Mouse (Mus musculus) cortical plate, adult 2 months (tissue): Measurements from ENCODE around the gene Pls3. TPM values are rescaled to one million over a fixed set of nuclear protein-coding genes. Genes with fewer than 3 reads are reported as not detected.
A peak's percentile ranks its signal among the peaks of the same experiment; 100 is the strongest.
"Not testable (repeated sequence)": the region's sequence is repeated elsewhere in the genome, so short reads cannot be mapped to it uniquely, and the experiment has no call there.

Experiments
- H3K27ac ChIP-seq: fragments of 200-500 bp; 2 replicates; pipeline ENCODE4 v1.5.1; 2012; ENCODE audit warnings: low read length, control low read depth, inconsistent platforms; ENCODE audit not compliant: insufficient read depth
- H3K4me1 ChIP-seq: fragments of 200-500 bp; 2 replicates; pipeline ENCODE4 v1.6.1; 2011; ENCODE audit warnings: low read length; ENCODE audit not compliant: control insufficient read depth, insufficient read depth
- H3K4me3 ChIP-seq: fragments of 200-500 bp; 2 replicates; pipeline ENCODE4 v1.5.1; 2011; ENCODE audit warnings: mild to moderate bottlenecking, low read length, control low read depth; ENCODE audit not compliant: insufficient read depth
- CTCF ChIP-seq: fragments of 200-500 bp; IDR thresholded peaks from 2 replicates; pipeline ENCODE4 v1.5.1; 2011; ENCODE audit warnings: mild to moderate bottlenecking, control low read depth, low read length; ENCODE audit not compliant: insufficient read depth; ENCODE audit errors: extremely low read depth
- POLR2A ChIP-seq: fragments of 200-500 bp; IDR thresholded peaks from 2 replicates; pipeline ENCODE4 v1.6.1; 2011; ENCODE audit warnings: mild to moderate bottlenecking, low read length, control low read depth; ENCODE audit not compliant: insufficient read depth; ENCODE audit errors: extremely low read depth
- polyA plus RNA-seq: library from polyadenylated mRNA; depleted of rRNA; stranded (reverse); fragments of >200 nt; gene quantifications from 2 replicates; pipeline ENCODE4 v1.2.3, GENCODE M21; 2012

Pls3 gene
- polyA plus RNA-seq, 1 experiment: 80.1 TPM

DNA sequence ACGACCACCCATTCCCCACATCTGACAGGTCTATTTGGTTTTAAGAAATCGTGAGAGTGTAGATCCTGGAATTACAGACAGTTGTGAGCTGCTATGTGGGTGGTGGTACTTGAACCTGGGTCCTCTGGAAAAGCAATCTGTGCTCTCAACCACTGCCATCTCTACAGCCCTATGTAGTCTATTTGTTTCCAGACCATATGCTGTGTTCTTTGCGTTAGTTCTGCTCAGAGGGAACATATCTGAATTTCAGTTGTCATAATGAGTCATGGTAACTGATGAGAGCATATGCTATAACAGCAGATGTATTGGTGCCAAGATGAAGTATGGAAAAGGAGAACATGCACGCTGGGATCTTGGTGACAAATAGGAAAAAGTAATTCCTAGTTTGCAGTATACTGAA is 60.9 kb downstream of the Pls3 start:
- Histone ChIP-seq H3K27ac (no peak overlapping the region; the same call in 1 of the 2 replicates), H3K4me3 (no peak overlapping the region), H3K4me1 (no peaks in the 10 kb centered on the region)
- no peak for TF ChIP-seq POLR2A
- TF ChIP-seq CTCF: no peak

DNA sequence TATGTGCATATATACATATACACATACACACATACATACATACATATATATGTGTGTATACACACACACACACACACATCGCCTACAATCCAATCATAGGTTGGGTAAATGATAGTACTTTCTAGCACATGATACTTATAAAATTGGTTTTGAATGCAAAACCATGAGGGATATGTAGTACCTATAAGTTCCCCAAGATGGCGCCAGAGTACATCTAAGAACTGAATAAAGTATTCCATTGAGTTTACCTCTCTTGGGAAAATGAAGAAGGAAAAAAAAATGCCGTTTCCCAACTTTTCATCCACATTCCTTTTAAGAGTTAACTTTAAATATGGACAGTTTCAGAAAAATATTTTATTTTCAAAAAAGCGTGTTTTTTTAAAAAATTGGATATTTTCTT is 78.4 kb downstream of the Pls3 start:
- Histone ChIP-seq H3K27ac (no peak overlapping the region), H3K4me1 (no peaks in the 10 kb centered on the region), H3K4me3 (no peak overlapping the region)
- TF ChIP-seq POLR2A: no peak
- TF ChIP-seq CTCF: no peak

DNA sequence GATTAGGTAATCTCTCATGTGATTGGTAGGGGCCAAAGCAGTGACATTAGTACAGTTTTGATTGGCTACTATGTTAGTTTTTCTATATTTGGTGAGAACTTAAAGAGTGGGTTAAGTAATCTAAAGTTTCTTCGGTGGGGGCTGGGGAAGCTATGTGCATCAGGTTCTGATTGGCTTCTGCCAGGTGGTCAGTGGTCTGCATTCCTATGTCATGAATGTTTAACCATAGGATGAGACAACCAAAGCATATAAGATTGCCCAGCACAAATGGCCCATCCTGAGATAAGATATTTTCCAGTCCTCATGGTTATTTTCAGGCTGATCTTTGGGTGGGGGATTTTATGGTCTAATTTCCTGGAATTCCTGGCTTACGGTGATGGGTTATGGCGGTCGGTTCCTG is 95.2 kb downstream of the Pls3 start:
- Histone ChIP-seq H3K27ac (no peak overlapping the region), H3K4me3 (no peak overlapping the region), H3K4me1 (no peaks in the 10 kb centered on the region)
- no peak for TF ChIP-seq POLR2A
- no peak for TF ChIP-seq CTCF

DNA sequence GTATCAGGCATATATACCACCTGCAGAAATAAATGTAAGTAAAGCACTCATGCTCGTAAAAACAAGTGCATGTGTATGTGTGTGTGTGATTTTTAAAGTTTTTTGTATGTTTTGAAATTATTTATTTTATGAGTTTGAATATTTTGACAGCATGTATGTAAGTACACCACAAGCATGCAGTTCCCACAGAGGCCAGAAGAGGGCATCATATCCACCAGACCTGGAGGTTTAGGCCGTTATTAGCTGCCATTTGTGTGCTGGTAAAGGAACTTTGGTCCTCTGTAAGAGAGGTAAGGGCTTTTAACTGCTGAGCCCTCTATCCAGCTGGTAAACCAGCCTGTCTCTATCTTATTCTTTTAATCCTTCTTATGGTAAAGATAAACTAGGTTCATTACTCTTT is 97.5 kb downstream of the Pls3 start:
- H3K4me1 ChIP-seq: no peaks in the 10 kb centered on the region
- no peak overlapping the region for H3K27ac ChIP-seq
- H3K4me3 ChIP-seq: no peak overlapping the region
- no peak for TF ChIP-seq POLR2A
- no peak for TF ChIP-seq CTCF

DNA sequence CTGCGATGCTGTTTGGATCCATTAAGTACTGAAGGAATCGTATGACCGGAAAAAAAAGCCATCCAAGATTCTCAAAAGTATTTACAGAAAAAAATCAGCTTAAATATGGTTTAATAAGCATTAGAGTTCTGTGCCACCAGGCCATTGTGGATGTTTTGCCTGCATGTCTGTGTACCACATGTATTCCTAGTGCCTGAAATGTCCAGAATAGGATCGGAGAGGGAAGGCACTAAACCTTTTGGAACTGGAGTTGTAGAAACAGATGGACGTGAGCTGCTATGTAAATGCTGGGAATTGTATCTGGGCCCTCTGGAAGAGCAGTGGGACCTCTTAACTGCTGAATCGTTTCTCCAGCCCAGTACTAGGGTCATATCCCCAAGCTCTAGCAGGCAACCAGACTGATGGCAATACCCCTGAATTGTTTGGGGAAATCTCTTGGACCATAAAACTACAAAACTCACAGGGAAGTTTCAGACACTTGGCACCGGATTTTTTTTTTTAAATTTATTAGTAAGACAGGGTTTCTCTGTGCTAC is 110.1 kb downstream of the Pls3 start:
- H3K4me3 ChIP-seq: peak overlapping the region; percentile 80
- no peaks in the 10 kb centered on the region; the same call in none of the 2 replicates for H3K4me1 ChIP-seq
- no peak overlapping the region for H3K27ac ChIP-seq
- TF ChIP-seq POLR2A: no peak
- TF ChIP-seq CTCF: no peak

DNA sequence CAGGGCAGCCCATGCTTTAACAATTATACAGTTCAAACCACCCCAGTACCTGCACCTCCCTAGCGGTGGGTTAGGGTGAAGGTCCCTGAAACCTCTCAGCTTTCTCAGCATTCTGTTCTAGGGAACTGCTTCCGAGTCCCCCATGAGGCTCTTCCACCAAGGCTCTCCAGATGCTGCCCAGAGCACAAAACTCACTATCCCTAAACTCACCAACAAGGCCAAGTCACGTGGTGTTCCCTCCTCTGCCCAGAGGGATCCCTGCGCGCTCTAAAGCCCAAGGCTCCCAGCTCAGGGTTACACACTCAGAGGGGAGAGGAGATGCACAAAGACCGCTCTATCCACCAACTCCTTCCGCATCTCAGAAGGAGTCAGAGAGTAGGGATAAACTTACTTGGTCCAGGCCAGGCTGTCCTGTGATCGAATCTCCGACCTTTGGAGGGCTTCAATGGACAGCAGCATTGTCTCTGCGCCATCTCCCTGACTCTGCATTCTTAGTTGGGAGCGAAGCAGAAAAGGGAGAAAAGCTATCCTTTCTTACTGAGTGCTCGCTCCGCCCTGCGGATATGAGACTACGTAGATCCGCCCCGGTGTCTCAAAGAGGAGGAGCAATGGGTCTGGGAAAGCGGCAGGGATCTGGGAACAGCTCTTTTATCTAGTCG is 110.7 kb downstream of the Pls3 start:
- 0 out of 2 replicates have a peak overlapping the region, but pooled peaks have one; percentile 15 for H3K27ac ChIP-seq
- H3K4me1 ChIP-seq: no peaks in the 10 kb centered on the region; the same call in none of the 2 replicates
- peak overlapping the region; percentile 80 for H3K4me3 ChIP-seq
- TF ChIP-seq CTCF: no peak
- TF ChIP-seq POLR2A: peak; percentile 87

DNA sequence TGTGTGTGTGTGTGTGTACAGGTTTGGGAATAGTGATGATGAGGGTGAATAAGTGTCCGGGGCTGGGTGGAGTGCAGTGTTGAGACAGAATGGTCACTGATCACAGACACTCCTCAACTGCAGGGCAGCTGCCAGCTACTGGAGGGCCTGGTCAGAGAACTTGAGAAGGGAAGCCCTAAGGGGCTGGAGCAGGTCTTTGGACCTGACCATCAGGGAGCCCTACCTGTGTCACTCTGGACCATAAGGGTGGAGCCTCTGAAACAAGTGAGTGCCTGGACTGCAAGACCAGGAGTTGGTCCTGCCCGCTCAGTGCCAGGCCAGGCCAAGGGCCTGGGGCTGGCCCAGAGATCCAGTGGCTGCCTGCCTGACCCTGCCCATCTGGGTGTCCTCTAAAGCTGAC is 115.5 kb downstream of the Pls3 start:
- not testable (repeated sequence) for H3K4me3 ChIP-seq, H3K4me1 ChIP-seq, H3K27ac ChIP-seq

DNA sequence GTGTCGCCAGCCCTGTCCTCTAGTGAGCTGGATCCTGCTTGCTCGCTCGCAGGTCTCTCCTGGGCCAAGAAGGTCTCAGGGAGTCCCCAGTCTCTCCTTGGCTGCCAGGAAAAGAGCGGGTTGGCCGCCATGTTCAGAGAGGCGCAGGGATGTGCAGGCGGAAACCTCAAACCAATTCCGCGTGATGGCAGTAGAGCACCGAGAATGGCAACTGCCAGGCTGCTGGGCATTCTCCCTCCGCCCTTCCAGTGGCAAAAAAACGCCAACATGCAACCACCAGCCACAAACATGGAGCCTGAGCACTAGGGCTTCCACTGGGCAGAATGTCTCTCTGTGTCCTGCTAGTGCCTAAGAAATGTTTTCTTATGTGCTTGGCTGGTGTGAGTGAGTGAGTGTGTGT is 115.9 kb downstream of the Pls3 start:
- not testable (repeated sequence) for H3K27ac ChIP-seq, H3K4me3 ChIP-seq

DNA sequence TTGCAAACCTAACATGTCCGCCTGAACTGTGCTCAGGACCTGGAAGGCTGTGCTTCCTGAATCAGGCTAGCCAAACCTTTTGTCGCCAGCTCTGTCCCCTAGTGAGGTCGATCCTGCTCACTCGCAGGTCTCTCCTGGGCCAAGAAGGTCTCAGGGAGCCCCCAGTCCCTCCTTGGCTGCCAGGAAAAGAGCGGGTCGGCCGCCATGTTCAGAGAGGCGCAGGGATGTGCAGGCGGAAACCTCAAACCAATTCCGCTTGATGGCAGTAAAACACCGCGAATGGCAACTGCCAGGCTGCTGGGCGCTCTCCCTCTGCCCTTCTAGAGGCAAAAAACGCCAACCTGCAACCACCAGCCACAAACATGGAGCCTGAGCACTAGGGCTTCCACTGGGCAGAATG is 117.0 kb downstream of the Pls3 start:
- not testable (repeated sequence) for H3K4me3 ChIP-seq, H3K4me1 ChIP-seq, H3K27ac ChIP-seq

More for the DNA sequence above, 115.9 kb downstream of the Pls3 start:
- H3K4me1 ChIP-seq: not testable (repeated sequence)

DNA sequence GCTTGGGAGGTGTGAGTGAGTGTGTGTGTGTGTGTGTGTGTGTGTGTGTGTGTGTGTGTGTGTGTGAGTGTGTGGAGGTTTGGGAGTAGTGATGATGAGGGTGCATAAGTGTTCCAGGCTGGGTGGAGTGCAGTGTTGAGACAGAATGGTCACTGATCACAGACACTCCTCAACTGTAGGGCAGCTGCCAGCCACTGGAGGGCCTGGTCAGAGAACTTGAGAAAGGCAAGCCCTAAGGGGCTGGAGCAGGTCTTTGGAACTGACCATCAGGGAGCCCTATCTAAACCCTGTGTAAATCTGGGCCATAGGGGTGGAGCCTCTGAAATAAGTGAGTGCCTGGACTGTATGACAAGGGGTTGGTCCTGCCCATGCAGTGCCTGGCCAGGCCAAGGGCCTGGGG is 120.5 kb downstream of the Pls3 start:
- not testable (repeated sequence) for H3K27ac ChIP-seq, H3K4me3 ChIP-seq, H3K4me1 ChIP-seq

DNA sequence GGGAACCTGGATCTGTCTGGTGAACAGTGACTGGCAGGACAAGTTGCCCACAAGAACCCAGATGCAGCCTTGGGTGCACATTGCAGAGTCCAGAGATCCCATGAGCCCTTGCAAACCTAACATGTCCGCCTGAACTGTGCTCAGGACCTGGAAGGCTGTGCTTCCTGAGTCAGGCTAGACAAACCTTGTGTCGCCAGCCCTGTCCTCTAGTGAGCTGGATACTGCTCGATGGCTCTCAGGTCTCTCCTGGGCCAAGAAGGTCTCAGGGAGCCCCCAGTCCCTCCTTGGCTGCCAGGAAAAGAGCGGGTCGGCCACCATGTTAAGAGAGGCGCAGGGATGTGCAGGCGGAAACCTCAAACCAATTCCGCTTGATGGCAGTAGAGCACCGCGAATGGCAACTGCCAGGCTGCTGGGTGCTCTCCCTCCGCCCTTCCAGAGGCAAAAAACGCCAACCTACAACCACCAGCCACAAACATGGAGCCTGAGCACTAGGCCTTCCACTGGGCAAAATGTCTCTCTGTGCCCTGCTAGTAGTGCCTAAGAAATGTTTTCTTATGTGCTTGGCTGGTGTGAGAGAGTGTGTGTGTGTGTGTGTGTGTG is 124.8 kb downstream of the Pls3 start:
- H3K27ac ChIP-seq, H3K4me1 ChIP-seq: not testable (repeated sequence)

DNA sequence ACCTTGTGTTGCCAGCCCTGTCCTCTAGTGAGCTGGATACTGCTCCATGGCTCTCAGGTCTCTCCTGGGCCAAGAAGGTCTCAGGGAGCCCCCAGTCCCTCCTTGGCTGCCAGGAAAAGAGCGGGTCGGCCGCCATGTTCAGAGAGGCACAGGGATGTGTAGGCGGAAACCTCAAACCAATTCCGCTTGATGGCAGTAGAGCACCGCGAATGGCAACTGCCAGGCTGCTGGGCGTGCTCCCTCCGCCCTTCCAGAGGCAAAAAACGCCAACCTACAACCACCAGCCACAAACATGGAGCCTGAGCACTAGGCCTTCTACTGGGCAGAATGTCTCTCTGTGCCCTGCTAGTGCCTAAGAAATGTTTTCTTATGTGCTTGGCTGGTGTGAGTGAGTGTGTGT is 125.7 kb downstream of the Pls3 start:
- not testable (repeated sequence) for H3K27ac ChIP-seq, H3K4me1 ChIP-seq, H3K4me3 ChIP-seq

More for the DNA sequence above, 124.8 kb downstream of the Pls3 start:
- not testable (repeated sequence) for H3K4me3 ChIP-seq

DNA sequence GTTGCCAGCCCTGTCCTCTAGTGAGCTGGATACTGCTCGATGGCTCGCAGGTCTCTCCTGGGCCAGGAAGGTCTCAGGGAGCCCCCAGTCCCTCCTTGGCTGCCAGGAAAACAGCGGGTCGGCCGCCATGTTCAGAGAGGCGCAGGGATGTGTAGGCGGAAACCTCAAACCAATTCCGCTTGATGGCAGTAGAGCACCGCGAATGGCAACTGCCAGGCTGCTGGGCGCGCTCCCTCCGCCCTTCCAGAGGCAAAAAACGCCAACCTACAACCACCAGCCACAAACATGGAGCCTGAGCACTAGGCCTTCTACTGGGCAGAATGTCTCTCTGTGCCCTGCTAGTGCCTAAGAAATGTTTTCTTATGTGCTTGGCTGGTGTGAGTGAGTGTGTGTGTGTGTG is 130.5 kb downstream of the Pls3 start:
- not testable (repeated sequence) for H3K27ac ChIP-seq, H3K4me3 ChIP-seq, H3K4me1 ChIP-seq

DNA sequence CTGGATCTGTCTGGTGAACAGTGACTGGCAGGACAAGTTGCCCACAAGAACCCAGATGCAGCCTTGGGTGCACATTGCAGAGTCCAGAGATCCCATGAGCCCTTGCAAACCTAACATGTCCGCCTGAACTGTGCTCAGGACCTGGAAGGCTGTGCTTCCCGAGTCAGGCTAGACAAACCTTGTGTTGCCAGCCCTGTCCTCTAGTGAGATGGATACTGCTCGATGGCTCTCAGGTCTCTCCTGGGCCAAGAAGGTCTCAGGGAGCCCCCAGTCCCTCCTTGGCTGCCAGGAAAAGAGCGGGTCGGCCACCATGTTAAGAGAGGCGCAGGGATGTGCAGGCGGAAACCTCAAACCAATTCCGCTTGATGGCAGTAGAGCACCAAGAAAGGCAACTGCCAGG is 135.5 kb downstream of the Pls3 start:
- H3K4me1 ChIP-seq, H3K27ac ChIP-seq, H3K4me3 ChIP-seq: not testable (repeated sequence)
